Mouse (Mus musculus): Measurements from ENCODE around the gene Eif4e2. TPM values are rescaled to one million over a fixed set of nuclear protein-coding genes. Genes with fewer than 3 reads are reported as not detected.

Eif4e2 gene
- polyA plus RNA-seq (2012; rRNA removed; ENCODE audit: low replicate concordance) = 18.7 and 24.3 TPM in 2 replicates

GRCm38 (mm10) chr1:87213735-87214704 is at the start of gene Eif4e2:
Gene Eif4e2 (plus strand): TSS chr1:87213914.

GRCm38 (mm10) chr1:87183013-87183412 is 30.7 kb upstream of the Eif4e2 start, which contains the start of gene Prss56:
Gene Prss56 (plus strand): TSS chr1:87183313.

GRCm38 (mm10) chr1:87190429-87190828 is 23.3 kb upstream of the Eif4e2 start, which contains the start of gene Chrnd:
Gene Chrnd (plus strand): TSS chr1:87190607.

GRCm38 (mm10) chr1:87204465-87204864 is 9.2 kb upstream of the Eif4e2 start, which contains the start of gene Chrng:
Gene Chrng (plus strand): TSS chr1:87204657.

GRCm38 (mm10) chr1:87264134-87265006 is 50.7 kb downstream of the Eif4e2 start, which contains the start of gene Efhd1:
Gene Efhd1 (plus strand): TSS chr1:87264363.

Other genes starting within 250 kb of the Eif4e2 start
- gene Alppl2, start 124.0 kb upstream of the Eif4e2 start, polyA plus RNA-seq (2012; rRNA removed; ENCODE audit: low replicate concordance) = 3.2 TPM in 2 replicates
- 1,740 and 7,433 TPM in 2 replicates for gene Alpi, start 112.3 kb upstream of the Eif4e2 start, polyA plus RNA-seq (2012; rRNA removed; ENCODE audit: low replicate concordance)
- 13.7 and 5,412 TPM in 2 replicates for gene Akp3, start 88.9 kb upstream of the Eif4e2 start, polyA plus RNA-seq (2012; rRNA removed; ENCODE audit: low replicate concordance)
- 9.5 TPM in 1 of 2 replicates, not detected in the other for gene Ecel1, start 57.4 kb upstream of the Eif4e2 start, polyA plus RNA-seq (2012; rRNA removed; ENCODE audit: low replicate concordance)
- not detected in 2 replicates for gene Prss56, start 30.6 kb upstream of the Eif4e2 start, polyA plus RNA-seq (2012; rRNA removed; ENCODE audit: low replicate concordance)
- gene Chrnd, start 23.3 kb upstream of the Eif4e2 start, polyA plus RNA-seq (2012; rRNA removed; ENCODE audit: low replicate concordance) = not detected in 2 replicates
- gene Chrng, start 9.3 kb upstream of the Eif4e2 start, polyA plus RNA-seq (2012; rRNA removed; ENCODE audit: low replicate concordance) = not detected in 2 replicates
- gene Efhd1, start 50.4 kb downstream of the Eif4e2 start, polyA plus RNA-seq (2012; rRNA removed; ENCODE audit: low replicate concordance) = 0.20 and 0.57 TPM in 2 replicates
- gene Gigyf2, start 113.1 kb downstream of the Eif4e2 start, polyA plus RNA-seq (2012; rRNA removed; ENCODE audit: low replicate concordance) = 15.2 and 15.6 TPM in 2 replicates
- 0.11 TPM in 1 of 2 replicates, not detected in the other for gene Kcnj13, start 180.8 kb downstream of the Eif4e2 start, polyA plus RNA-seq (2012; rRNA removed; ENCODE audit: low replicate concordance)